Mouse (Mus musculus) C2C12 (cell line): Measurements from ENCODE around the gene Gm48552.

ENCODE experiments used
- CEBPB ChIP-seq: IDR thresholded peaks from one replicate; pipeline ENCODE4 v1.6.1; 2011; ENCODE audit warnings: low read depth, mild to moderate bottlenecking, control low read depth, moderate library complexity
- CTCF ChIP-seq: IDR thresholded peaks from one replicate; pipeline ENCODE4 v1.5.1; 2011; ENCODE audit not compliant: control insufficient read depth, insufficient read depth, insufficient read length
- FOSL1 ChIP-seq: IDR thresholded peaks from one replicate; pipeline ENCODE4 v1.8.0; 2011; ENCODE audit warnings: mild to moderate bottlenecking, low read length; ENCODE audit not compliant: poor library complexity, insufficient read depth, severe bottlenecking
- MAX ChIP-seq: IDR thresholded peaks from one replicate; pipeline ENCODE4 v1.6.1; 2011; ENCODE audit warnings: mild to moderate bottlenecking, control low read depth
- USF1 ChIP-seq: IDR thresholded peaks from one replicate; pipeline ENCODE4 v1.6.1; 2011; ENCODE audit warnings: low read depth, mild to moderate bottlenecking, control low read depth, moderate library complexity

DNA sequence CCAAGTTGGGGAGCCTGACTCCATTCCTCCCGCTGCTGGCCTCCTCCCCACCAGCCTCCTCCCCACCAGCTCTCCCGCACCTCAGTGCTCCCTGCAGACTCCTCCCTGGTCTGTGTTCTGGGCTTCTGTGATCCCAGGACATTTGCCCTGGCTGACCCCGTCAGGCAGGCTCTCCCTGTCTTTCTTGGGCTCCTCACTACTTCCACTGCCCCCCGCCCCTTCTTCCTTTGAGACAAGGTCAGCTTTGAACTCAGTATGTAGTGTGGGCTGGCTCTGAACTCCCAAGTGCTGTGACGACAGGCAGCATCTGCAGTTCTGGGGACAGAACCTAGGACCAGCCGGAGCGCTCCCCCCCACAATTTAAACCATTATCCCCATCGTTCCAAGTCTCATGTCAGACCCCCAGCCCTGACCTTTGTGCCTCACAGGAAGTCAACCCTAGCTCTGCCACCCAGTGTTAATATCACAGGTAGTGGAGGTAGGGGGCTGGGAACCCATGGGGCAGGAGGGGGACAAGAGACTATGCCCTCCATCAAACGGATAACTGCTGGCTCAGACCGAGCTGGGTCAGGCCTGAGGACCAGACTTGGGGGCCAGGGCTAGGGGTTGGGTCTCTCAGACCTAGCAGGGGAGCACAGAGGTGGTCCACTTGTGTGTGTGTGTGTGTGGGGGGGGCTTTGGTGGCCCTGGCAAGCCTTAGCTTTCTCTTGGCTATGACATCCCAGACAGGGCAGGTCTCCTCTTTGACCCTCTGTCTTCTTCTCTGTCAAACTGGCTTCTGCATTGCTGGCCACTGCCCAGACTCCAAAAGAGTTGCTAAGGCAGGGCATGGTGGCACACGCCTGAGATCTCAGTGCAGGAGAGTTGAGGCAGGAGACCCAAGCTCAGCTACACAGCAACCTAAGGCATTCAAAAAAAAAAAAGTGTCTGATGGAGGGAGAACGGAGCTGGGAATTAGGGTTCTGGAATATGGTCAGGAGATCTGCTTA lies 28.7 kb downstream of the Gm48552 start:
- TF ChIP-seq CEBPB = no peak
- TF ChIP-seq FOSL1 = no peak
- TF ChIP-seq MAX = no peak
- no peak for TF ChIP-seq CTCF
- no peak for TF ChIP-seq USF1
